Mouse (Mus musculus) ES-E14 (cell line): ENCODE measurements around the gene Usp33. TPM values are rescaled to one million over a fixed set of nuclear protein-coding genes. Genes with fewer than 3 reads are reported as not detected.

Experiments
- DNase-seq: peaks from one replicate; pipeline ENCODE4 v3.0.0-alpha.2; 2013; ENCODE audit warnings: low read depth, low spot score
- H3K27ac ChIP-seq: 2 replicates; pipeline ENCODE4 v1.5.1; 2012; ENCODE audit warnings: low read depth, mild to moderate bottlenecking, low read length, moderate library complexity, mixed read lengths; ENCODE audit not compliant: poor library complexity, insufficient read depth, severe bottlenecking
- H3K36me3 ChIP-seq: 2 replicates; pipeline ENCODE4 v1.6.1; 2012; ENCODE audit warnings: mild to moderate bottlenecking, low read length, moderate library complexity, mixed read lengths; ENCODE audit not compliant: control insufficient read depth, poor library complexity, insufficient read depth, severe bottlenecking
- H3K4me1 ChIP-seq, 2 experiments: fragments of 150-350 bp in 1 of 2; sonication (generic) in 1 of 2; 2 replicates each; pipeline ENCODE4 v1.6.1; 2012; ENCODE audit warnings: low read length in 2 of 2, mild to moderate bottlenecking in 1 of 2, mixed read lengths in 1 of 2; ENCODE audit not compliant: control insufficient read depth in 2 of 2, insufficient read depth in 2 of 2, poor library complexity in 1 of 2
- H3K4me3 ChIP-seq, 2 experiments: fragments of 150-350 bp in 1 of 2; sonication (generic) in 1 of 2; 2 replicates each; pipeline ENCODE4 v1.5.1; 2012; ENCODE audit warnings: low read length in 2 of 2, low read depth in 1 of 2, mild to moderate bottlenecking in 1 of 2, mixed read lengths in 1 of 2; ENCODE audit not compliant: insufficient read depth in 1 of 2, poor library complexity in 1 of 2, severe bottlenecking in 1 of 2
- H3K9ac ChIP-seq: 2 replicates; pipeline ENCODE4 v1.6.1; 2012; ENCODE audit warnings: low read depth, mild to moderate bottlenecking, low read length, mixed read lengths; ENCODE audit not compliant: poor library complexity, insufficient read depth, severe bottlenecking
- H3K9me3 ChIP-seq: fragments of 150-350 bp; sonication (generic); 2 replicates; pipeline ENCODE4 v1.6.1; 2012; ENCODE audit warnings: low read depth, mild to moderate bottlenecking, low read length; ENCODE audit not compliant: control insufficient read depth, insufficient read depth
- CHD2 ChIP-seq: IDR thresholded peaks from 2 replicates; pipeline ENCODE4 v1.6.1; 2014; ENCODE audit warnings: mild to moderate bottlenecking, low read depth, low read length, inconsistent platforms
- HCFC1 ChIP-seq: IDR thresholded peaks from 2 replicates; pipeline ENCODE4 v1.6.1; 2012; ENCODE audit warnings: low read length, inconsistent platforms, borderline replicate concordance; ENCODE audit not compliant: insufficient read depth
- MAFK ChIP-seq: IDR thresholded peaks from 2 replicates; pipeline ENCODE4 v1.6.1; 2014; ENCODE audit warnings: mild to moderate bottlenecking, low read depth, low read length, inconsistent platforms; ENCODE audit not compliant: insufficient read depth
- ZC3H11A ChIP-seq: IDR thresholded peaks from 2 replicates; pipeline ENCODE4 v1.6.1; 2012; ENCODE audit warnings: low read depth, mild to moderate bottlenecking, inconsistent platforms, low read length, borderline replicate concordance
- ZNF384 ChIP-seq: IDR thresholded peaks from 2 replicates; pipeline ENCODE4 v1.6.1; 2012; ENCODE audit warnings: low read depth, low read length, inconsistent platforms
- in situ Hi-C, 2 experiments: fragments of 600-800 bp; cut with MboI; formaldehyde crosslinking; loops; one replicate each; pipeline ENCODE4 v1.15.1; 2025; ENCODE audit warnings: low sequenced_read_pairs in 2 of 2, inconsistent platforms in 1 of 2; ENCODE audit not compliant: unreplicated experiment in 2 of 2
- total RNA-seq: library from RNA; depleted of rRNA; stranded (reverse); fragments of 300-350 nt; gene quantifications from 2 replicates; pipeline ENCODE4 v1.2.3, GENCODE M21; 2012

The Usp33 gene
- total RNA-seq, 1 experiment = 49.5 TPM

DNA sequence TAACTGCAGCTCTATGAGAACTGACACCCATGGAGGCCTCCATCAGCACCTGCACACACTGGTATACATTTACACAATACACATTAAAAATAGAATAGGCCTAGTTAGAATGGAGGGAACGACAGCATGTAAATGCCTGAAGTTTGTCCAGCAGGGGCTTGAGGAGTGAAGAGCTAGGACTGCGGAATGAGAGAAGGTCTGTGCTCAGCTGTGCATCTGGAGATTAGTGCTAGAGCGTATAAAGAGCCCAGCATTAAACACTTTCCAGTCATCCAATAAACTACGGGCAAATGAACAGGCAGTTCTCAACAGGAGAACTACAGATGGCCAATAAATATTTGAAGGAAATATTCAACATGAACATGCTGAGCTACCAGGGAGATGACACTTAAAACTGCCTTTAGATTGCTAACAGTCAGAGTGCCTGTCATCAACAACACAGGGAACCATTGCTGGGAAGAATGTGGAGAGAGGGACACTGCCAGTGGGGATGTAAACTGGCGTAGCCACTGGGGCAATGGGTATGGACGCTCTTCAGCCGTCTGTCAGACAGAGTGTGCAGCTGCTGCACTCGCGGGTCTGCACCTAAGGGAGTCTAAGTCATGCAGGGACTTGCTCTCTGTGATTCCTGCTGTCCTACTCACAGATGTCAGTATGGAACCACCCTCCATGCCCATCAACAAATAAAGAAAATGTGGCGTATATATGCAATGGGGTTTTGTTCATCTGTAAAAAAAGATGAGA, 7.3 kb downstream of the Usp33 start:
- H3K27ac ChIP-seq = no peak overlapping the region
- H3K4me3 ChIP-seq = no peak overlapping the region
- H3K9me3 ChIP-seq = no peaks in the 10 kb centered on the region
- peaks cover 6% of the 10 kb centered on the region; the same call in 1 of the 2 replicates for H3K36me3 ChIP-seq
- DNase-seq = no peak
- in situ Hi-C loops = no loop called here
- peaks cover 0 to 7% of the 10 kb centered on the region in 2 experiments; a peak in 2 of 4 replicates for H3K4me1 ChIP-seq
- TF ChIP-seq CHD2 = no peak
- TF ChIP-seq MAFK = no peak
- no peak for TF ChIP-seq ZC3H11A
- TF ChIP-seq HCFC1 = no peak
- no peak for TF ChIP-seq ZNF384
- H3K9ac ChIP-seq = no peak overlapping the region

GRCm38 (mm10) chr3:152355361-152355760, 9.1 kb downstream of the Usp33 start:
- H3K9ac ChIP-seq = no peak overlapping the region
- in situ Hi-C loops = no loop called here
- TF ChIP-seq MAFK (no peak), CHD2 (no peak), HCFC1 (no peak), ZC3H11A (no peak), ZNF384 (no peak)
- peaks cover 9% of the 10 kb centered on the region for H3K36me3 ChIP-seq
- H3K9me3 ChIP-seq = no peaks in the 10 kb centered on the region
- H3K4me3 ChIP-seq = no peak overlapping the region
- H3K27ac ChIP-seq = no peak overlapping the region
- peaks cover 0 to 5% of the 10 kb centered on the region in 2 experiments; a peak in 2 of 4 replicates for H3K4me1 ChIP-seq
- DNase-seq = no peak

GRCm38 (mm10) chr3:152356751-152357150, 10.5 kb downstream of the Usp33 start:
- in situ Hi-C loops = no loop called here
- no peak for TF ChIP-seq MAFK
- TF ChIP-seq HCFC1 = no peak
- no peak for TF ChIP-seq CHD2
- TF ChIP-seq ZNF384 = no peak
- no peak for TF ChIP-seq ZC3H11A
- no peak overlapping the region for H3K27ac ChIP-seq
- H3K9ac ChIP-seq = no peak overlapping the region
- H3K36me3 ChIP-seq = peaks cover 10% of the 10 kb centered on the region
- DNase-seq = no peak
- H3K4me1 ChIP-seq = peaks cover 0 to 5% of the 10 kb centered on the region in 2 experiments; a peak in 1 of 4 replicates
- no peak overlapping the region for H3K4me3 ChIP-seq
- no peaks in the 10 kb centered on the region for H3K9me3 ChIP-seq

- DNase-seq = no peak
- H3K9ac ChIP-seq = no peak overlapping the region
- H3K4me3 ChIP-seq = no peak overlapping the region
- TF ChIP-seq MAFK (no peak), CHD2 (no peak), ZC3H11A (no peak), ZNF384 (no peak)
- no peaks in the 10 kb centered on the region for H3K9me3 ChIP-seq
- peaks cover 22% of the 10 kb centered on the region for H3K36me3 ChIP-seq
- in situ Hi-C loops = no loop called here
- no peak overlapping the region for H3K27ac ChIP-seq
- H3K4me1 ChIP-seq = peaks cover 0 to 8% of the 10 kb centered on the region in 2 experiments; a peak in 2 of 4 replicates
These were observed 12.9 kb downstream of the Usp33 start for GRCm38 (mm10) chr3:152359151-152359550.
